Mouse (Mus musculus) heart, adult 10 weeks (tissue): ENCODE data around the gene Tomt. TPM values are rescaled to one million over a fixed set of nuclear protein-coding genes. Genes with fewer than 3 reads are reported as not detected.

Experiments used
- polyA plus RNA-seq: library from polyadenylated mRNA; stranded (reverse); fragments of 350-450 nt; fragmentation: Illumina TruSeq; extraction: RNeasy Lipid Tissue Mini Kit (QIAGEN cat#74804); gene quantifications from one replicate; pipeline ENCODE4 v1.2.3, GENCODE M21; 2014; ENCODE audit warnings: low read depth, low replicate concordance

Gene Tomt
- polyA plus RNA-seq = not detected

DNA sequence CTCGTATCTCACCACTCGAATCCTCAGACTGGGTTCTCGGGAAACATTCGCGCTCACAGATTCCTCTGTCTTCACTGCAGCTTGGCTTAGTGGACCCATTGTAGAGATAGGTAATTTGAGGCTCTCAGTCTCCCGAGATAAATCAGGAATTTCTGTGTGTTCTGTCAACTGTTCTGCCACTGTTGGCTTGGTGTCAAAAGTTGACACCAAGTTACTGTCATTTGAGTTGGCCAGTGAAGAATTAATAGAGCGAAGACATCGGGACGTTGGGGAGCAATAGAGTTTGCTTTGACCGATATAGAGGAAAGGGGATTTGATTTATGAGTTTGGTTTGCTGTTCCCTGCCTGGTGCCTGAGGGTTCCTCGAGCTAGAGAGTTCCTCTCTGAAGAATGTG is at the start of gene Tomt:
Gene Tomt (minus strand): TSS at position 73 of the 395 bp plus-strand sequence.

DNA sequence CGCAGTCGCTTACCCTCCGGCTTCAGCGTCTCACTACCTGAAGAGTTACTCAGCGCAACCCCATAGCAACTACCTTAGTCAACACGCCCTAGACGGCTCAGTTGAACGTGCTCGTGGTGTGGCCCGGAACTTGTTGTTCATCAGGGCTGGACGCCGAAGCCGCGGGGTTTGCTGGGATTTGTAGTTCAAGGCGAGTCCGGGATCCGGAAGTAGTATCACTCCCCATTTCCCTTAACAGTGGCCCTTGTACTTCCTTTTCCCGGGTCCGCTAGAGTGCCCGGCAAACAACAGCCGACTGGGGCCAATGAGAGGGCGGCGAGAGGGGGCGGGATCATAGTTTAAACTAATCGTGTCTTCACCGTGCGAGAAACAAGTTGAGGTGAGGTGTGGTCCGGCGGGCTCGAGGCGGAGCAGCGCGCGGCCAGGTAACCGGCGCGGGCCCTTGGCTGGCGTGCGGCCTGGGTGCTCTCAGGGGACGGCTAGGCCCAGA is 27.6 kb upstream of the Tomt start, which contains the start of the genes Lrrc51 and Numa1:
Gene Lrrc51 (minus strand): TSS at position 145 of the 490 bp plus-strand sequence.
Gene Numa1 (plus strand): TSS at position 361 of the 490 bp plus-strand sequence.

DNA sequence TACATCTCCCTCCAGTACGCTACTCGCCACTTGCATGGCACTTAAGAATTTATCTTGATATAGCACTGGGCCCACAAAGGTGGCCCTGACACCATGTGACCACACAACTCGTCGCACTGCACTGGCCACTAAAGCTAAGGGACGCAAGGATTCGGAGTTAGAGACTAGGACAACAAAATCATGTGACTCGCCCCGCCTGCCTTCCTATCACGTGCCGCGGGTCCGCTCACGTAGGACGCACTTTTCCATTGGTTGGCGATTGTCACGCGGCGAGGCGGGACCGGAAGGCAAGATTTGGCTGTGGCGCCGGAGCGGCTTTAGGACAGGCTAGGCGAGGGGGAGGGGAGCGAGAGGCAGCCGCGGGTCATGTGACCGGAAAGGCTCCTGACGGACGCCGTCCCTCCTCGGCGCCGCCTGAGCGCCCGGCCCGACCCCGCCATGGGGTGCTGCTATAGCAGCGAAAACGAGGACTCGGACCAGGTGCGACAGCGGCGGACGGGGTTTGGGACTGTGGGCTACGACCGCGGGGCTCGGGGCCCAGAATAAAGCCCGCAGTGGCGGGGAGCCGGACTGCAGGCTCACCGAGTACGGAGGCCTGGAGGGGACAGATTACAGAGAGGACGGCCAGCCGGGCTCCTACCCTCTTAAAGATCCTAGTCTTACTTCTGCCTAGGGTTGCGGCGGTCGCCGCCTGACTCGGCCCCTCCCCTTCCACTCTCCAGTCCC is 435 bp downstream of the Tomt start, which contains the start of gene Lamtor1:
Gene Lamtor1 (plus strand): TSS at position 344 of the 726 bp plus-strand sequence.

DNA sequence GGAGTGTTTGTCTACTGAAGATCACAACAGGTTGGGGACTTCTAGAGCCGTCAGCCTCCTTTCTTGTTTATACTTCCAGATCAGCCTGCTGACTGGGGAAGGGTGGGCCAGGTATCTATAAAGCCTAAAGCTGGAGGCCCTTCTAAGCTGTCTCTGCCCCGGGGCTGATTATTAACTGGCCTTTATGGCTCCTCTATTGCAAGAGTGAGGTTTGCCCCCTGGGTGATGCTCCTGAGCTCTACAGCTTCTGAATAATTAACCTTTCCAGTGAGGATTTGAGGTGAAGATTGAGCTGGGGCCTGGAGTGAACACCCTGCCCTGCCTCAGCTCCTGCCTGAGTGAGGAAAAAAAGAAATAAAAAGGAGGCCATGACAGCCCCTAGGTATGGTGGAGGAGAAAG is 35.5 kb downstream of the Tomt start, which contains the start of gene Folr1:
Gene Folr1 (minus strand): TSS at position 160 of the 400 bp plus-strand sequence.

DNA sequence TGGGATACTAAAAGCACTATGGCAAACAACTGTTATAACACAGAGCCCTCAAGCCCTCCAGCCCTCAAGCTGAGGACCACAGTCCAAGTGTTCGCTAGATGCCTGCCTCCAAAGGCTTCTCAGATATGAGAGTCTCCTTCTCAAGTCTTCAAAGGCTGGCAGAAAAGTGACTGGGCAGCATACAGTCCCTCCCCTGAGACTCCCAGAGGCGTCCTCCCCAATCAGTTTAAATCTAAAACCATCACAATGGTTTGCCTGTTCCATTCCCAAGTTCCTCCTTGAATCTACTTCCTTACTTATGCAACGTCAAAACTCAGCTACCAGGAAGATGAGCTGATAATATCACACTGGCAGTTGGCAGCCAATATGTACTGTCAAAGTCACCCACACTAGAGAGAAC is 42.7 kb downstream of the Tomt start, which contains the start of gene Anapc15:
Gene Anapc15 (plus strand): TSS at position 301 of the 400 bp plus-strand sequence.

DNA sequence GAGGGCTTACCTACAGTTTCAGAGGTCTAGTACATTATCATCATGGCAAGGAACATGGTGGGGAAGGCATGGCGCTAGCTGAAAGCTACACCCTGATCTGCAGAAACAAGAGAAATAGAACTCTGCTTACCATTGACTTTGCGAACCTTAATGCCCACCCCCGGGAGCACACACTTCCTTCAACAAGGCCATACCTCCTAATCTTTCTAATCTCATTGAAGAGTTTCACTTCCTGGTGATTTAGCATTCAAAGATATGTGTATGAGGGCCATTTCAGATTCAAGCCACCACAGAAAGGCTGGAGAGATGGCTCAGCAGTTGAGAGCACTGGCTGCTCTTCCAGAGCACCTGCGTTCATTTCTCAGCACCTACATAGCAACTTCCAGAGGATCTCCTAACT is 49.1 kb downstream of the Tomt start, which contains the start of gene Folr2:
Gene Folr2 (minus strand): TSS at position 101 of the 400 bp plus-strand sequence.

Other genes starting within 250 kb of the Tomt start
- 70.6 TPM for gene Clpb, start 242.7 kb downstream of the Tomt start, polyA plus RNA-seq
- gene Phox2a, start 88.0 kb downstream of the Tomt start, polyA plus RNA-seq = 0.37 TPM
- gene Inppl1, start 68.1 kb downstream of the Tomt start, polyA plus RNA-seq = 112 TPM
- 23.5 TPM for gene Folr2, start 49.2 kb downstream of the Tomt start, polyA plus RNA-seq
- gene Anapc15, start 42.6 kb downstream of the Tomt start, polyA plus RNA-seq = 25.1 TPM
- gene Folr1, start 35.6 kb downstream of the Tomt start, polyA plus RNA-seq = not detected
- gene Lamtor1, start 455 bp downstream of the Tomt start, polyA plus RNA-seq = 158 TPM
- 4.9 TPM for gene Lrrc51, start 27.5 kb upstream of the Tomt start, polyA plus RNA-seq
- 72.8 TPM for gene Numa1, start 27.8 kb upstream of the Tomt start, polyA plus RNA-seq
- gene Il18bp, start 112.3 kb upstream of the Tomt start, polyA plus RNA-seq = 10.1 TPM
- gene Rnf121, start 159.1 kb upstream of the Tomt start, polyA plus RNA-seq = 22.1 TPM
- gene Xndc1, start 159.2 kb upstream of the Tomt start, polyA plus RNA-seq = 12.8 TPM
- 2.4 TPM for gene Xntrpc, start 159.4 kb upstream of the Tomt start, polyA plus RNA-seq
- gene Trpc2, start 176.8 kb upstream of the Tomt start, polyA plus RNA-seq = not detected
- gene Art1, start 195.4 kb upstream of the Tomt start, polyA plus RNA-seq = 249 TPM
- gene Art5, start 203.1 kb upstream of the Tomt start, polyA plus RNA-seq = 31.9 TPM
- not detected for gene Chrna10, start 210.5 kb upstream of the Tomt start, polyA plus RNA-seq